Mouse (Mus musculus) macrophage (primary cell): ENCODE data around the gene Coro1a. TPM values are rescaled to one million over a fixed set of nuclear protein-coding genes. Genes with fewer than 3 reads are reported as not detected.
A peak's percentile ranks its signal among the peaks of the same experiment; 100 is the strongest.
"Not testable (repeated sequence)": the region's sequence is repeated elsewhere in the genome, so short reads cannot be mapped to it uniquely, and the experiment has no call there.

Source experiments
- H3K27ac ChIP-seq: fragments of 350-480 bp; formaldehyde crosslinking; 2 replicates; pipeline ENCODE4 v1.9.0; 2021
- H3K36me3 ChIP-seq: fragments of 350-480 bp; formaldehyde crosslinking; 2 replicates; pipeline ENCODE4 v1.9.0; 2021; ENCODE audit errors: inconsistent target
- H3K4me3 ChIP-seq: fragments of 350-480 bp; formaldehyde crosslinking; 2 replicates; pipeline ENCODE4 v1.9.0; 2021; ENCODE audit errors: inconsistent target
- H3K79me2 ChIP-seq: fragments of 350-480 bp; formaldehyde crosslinking; 2 replicates; pipeline ENCODE4 v1.9.0; 2021; ENCODE audit errors: inconsistent target
- WGBS: methylation state at CpG from one replicate; pipeline ENCODE4 v1.1.7; 2026; ENCODE audit warnings: inconsistent platforms; ENCODE audit not compliant: missing documents; 5-methylcytosine and 5-hydroxymethylcytosine counted together
- polyA plus RNA-seq: library from polyadenylated mRNA; stranded (reverse); fragments of 250-400 nt; gene quantifications from 3 replicates; pipeline ENCODE4 v1.2.4, GENCODE M21; 2018; ENCODE audit warnings: inconsistent platforms
- total RNA-seq, 78 experiments: library from RNA; depleted of rRNA; stranded (reverse); fragments of 250-400 nt; gene quantifications; 1 replicate in 9 of 78; 2 replicates in 24 of 78; 3 replicates in 43 of 78; 4 replicates in 2 of 78; pipeline ENCODE4 v1.2.4; 2018; ENCODE audit warnings: inconsistent platforms in 56 of 78

Coro1a gene
- 100 to 1,000 TPM in 24 of 26 experiments, 10 to 100 TPM in 2; 41.0 to 569 (median 277) TPM for total RNA-seq (2018; cell fraction: chromatin; rRNA removed)
- 100 to 1,000 TPM; 120 to 264 (median 176) TPM for total RNA-seq (2018; cell fraction: cytosol; rRNA removed)
- 100 to 1,000 TPM; 109 to 332 (median 183) TPM for total RNA-seq (2018; cell fraction: nucleus; rRNA removed)
- 69.4 to 223 TPM (median 209 TPM) in 3 replicates for polyA plus RNA-seq

- 70% methylated on average over 12 of the region's 19 CpGs for WGBS
- Histone ChIP-seq H3K4me3 (no peak within 1 kb of the TSS), H3K36me3 (no peaks in the 10 kb centered on the region)
Measured at GRCm38 (mm10) chr7:126707442-126708174, at the start of gene Coro1a. TSS of gene Coro1a (minus strand) at chr7:126707787.

GRCm38 (mm10) chr7:126754866-126755265, 47.3 kb upstream of the Coro1a start:
- peak overlapping the region; percentile 24 for H3K27ac ChIP-seq
- no peaks in the 10 kb centered on the region for H3K36me3 ChIP-seq
- 4% methylated on average over 9 of the region's 9 CpGs for WGBS
- no peak overlapping the region; the same call in 1 of the 2 replicates for H3K4me3 ChIP-seq
- peaks cover 4% of the 10 kb centered on the region for H3K79me2 ChIP-seq

More at GRCm38 (mm10) chr7:126707442-126708174, at the start of gene Coro1a:
- 0 out of 2 replicates have a peak within 1 kb of the TSS, but pooled peaks have one; percentile 8 for H3K27ac ChIP-seq
- peaks cover 20% of the 10 kb centered on the region for H3K79me2 ChIP-seq

GRCm38 (mm10) chr7:126749582-126750343, 42.2 kb upstream of the Coro1a start:
- H3K79me2 ChIP-seq: no peaks in the 10 kb centered on the region; the same call in 1 of the 2 replicates
- no peak overlapping the region for H3K4me3 ChIP-seq
- H3K36me3 ChIP-seq: no peaks in the 10 kb centered on the region
- no peak overlapping the region for H3K27ac ChIP-seq
- WGBS: 96% methylated on average over 17 of the region's 17 CpGs

- no peaks in the 10 kb centered on the region; the same call in 1 of the 2 replicates for H3K79me2 ChIP-seq
- H3K4me3 ChIP-seq: no peak overlapping the region
- WGBS: 80% methylated on average over 7 of the region's 7 CpGs
- no peaks in the 10 kb centered on the region for H3K36me3 ChIP-seq
- H3K27ac ChIP-seq: peak overlapping the region; percentile 99
Measured at GRCm38 (mm10) chr7:126748824-126749223, 41.2 kb upstream of the Coro1a start.

- Histone ChIP-seq H3K27ac (peak overlapping the region; percentile 99), H3K79me2 (no peaks in the 10 kb centered on the region; the same call in 1 of the 2 replicates), H3K4me3 (peak overlapping the region; percentile 36), H3K36me3 (no peaks in the 10 kb centered on the region)
- WGBS: 0% methylated on average over 6 of the region's 6 CpGs
Measured at GRCm38 (mm10) chr7:126746798-126747197, 39.2 kb upstream of the Coro1a start.

GRCm38 (mm10) chr7:126746066-126746465, 38.5 kb upstream of the Coro1a start:
- 5% methylated on average over 12 of the region's 12 CpGs for WGBS
- peak overlapping the region; percentile 99 for H3K27ac ChIP-seq
- peak overlapping the region; percentile 36 for H3K4me3 ChIP-seq
- H3K79me2 ChIP-seq: no peaks in the 10 kb centered on the region; the same call in 1 of the 2 replicates
- no peaks in the 10 kb centered on the region for H3K36me3 ChIP-seq

- no peaks in the 10 kb centered on the region; the same call in 1 of the 2 replicates for H3K79me2 ChIP-seq
- no peaks in the 10 kb centered on the region for H3K36me3 ChIP-seq
- 94% methylated on average over 13 of the region's 13 CpGs for WGBS
- no peak overlapping the region for H3K4me3 ChIP-seq
- H3K27ac ChIP-seq: no peak overlapping the region
Measured at GRCm38 (mm10) chr7:126741964-126742482, 34.4 kb upstream of the Coro1a start.

- Histone ChIP-seq H3K27ac (no peak overlapping the region), H3K4me3 (no peak overlapping the region), H3K36me3 (no peaks in the 10 kb centered on the region), H3K79me2 (no peaks in the 10 kb centered on the region; the same call in 1 of the 2 replicates)
- WGBS: 89% methylated on average over 4 of the region's 5 CpGs
Measured at GRCm38 (mm10) chr7:126741452-126741851, 33.9 kb upstream of the Coro1a start.

GRCm38 (mm10) chr7:126740977-126741376, 33.4 kb upstream of the Coro1a start:
- H3K79me2 ChIP-seq: no peaks in the 10 kb centered on the region; the same call in 1 of the 2 replicates
- 84% methylated on average over 5 of the region's 5 CpGs for WGBS
- H3K4me3 ChIP-seq: no peak overlapping the region
- H3K36me3 ChIP-seq: no peaks in the 10 kb centered on the region
- no peak overlapping the region for H3K27ac ChIP-seq

- 84% methylated on average over 13 of the region's 13 CpGs for WGBS
- H3K4me3 ChIP-seq: no peak overlapping the region
- no peaks in the 10 kb centered on the region; the same call in 1 of the 2 replicates for H3K79me2 ChIP-seq
- H3K27ac ChIP-seq: no peak overlapping the region
- H3K36me3 ChIP-seq: no peaks in the 10 kb centered on the region
Measured at GRCm38 (mm10) chr7:126740132-126740735, 32.6 kb upstream of the Coro1a start.

GRCm38 (mm10) chr7:126739551-126739950, 32.0 kb upstream of the Coro1a start:
- WGBS: 88% methylated on average over 17 of the region's 17 CpGs
- Histone ChIP-seq H3K36me3 (no peaks in the 10 kb centered on the region), H3K79me2 (no peaks in the 10 kb centered on the region), H3K27ac (no peak overlapping the region), H3K4me3 (no peak overlapping the region)

GRCm38 (mm10) chr7:126736122-126736521, 28.5 kb upstream of the Coro1a start:
- no peaks in the 10 kb centered on the region for H3K36me3 ChIP-seq
- H3K27ac ChIP-seq: no peak overlapping the region
- H3K4me3 ChIP-seq: no peak overlapping the region
- 65% methylated on average over 8 of the region's 8 CpGs for WGBS
- H3K79me2 ChIP-seq: no peaks in the 10 kb centered on the region

GRCm38 (mm10) chr7:126730256-126730789, 22.7 kb upstream of the Coro1a start:
- 92% methylated on average over 3 of the region's 4 CpGs for WGBS
- H3K4me3 ChIP-seq, H3K27ac ChIP-seq, H3K36me3 ChIP-seq, H3K79me2 ChIP-seq: not testable (repeated sequence)

- Histone ChIP-seq H3K79me2 (no peaks in the 10 kb centered on the region), H3K36me3 (no peaks in the 10 kb centered on the region), H3K27ac (peak overlapping the region; percentile 41), H3K4me3 (no peak overlapping the region; the same call in 1 of the 2 replicates)
- 26% methylated on average over 5 of the region's 5 CpGs for WGBS
Measured at GRCm38 (mm10) chr7:126725667-126726066, 18.1 kb upstream of the Coro1a start.
